Mouse (Mus musculus): ENCODE results near the gene Bmper.
A peak's percentile ranks its signal among the peaks of the same experiment; 100 is the strongest.

The Bmper gene

DNA sequence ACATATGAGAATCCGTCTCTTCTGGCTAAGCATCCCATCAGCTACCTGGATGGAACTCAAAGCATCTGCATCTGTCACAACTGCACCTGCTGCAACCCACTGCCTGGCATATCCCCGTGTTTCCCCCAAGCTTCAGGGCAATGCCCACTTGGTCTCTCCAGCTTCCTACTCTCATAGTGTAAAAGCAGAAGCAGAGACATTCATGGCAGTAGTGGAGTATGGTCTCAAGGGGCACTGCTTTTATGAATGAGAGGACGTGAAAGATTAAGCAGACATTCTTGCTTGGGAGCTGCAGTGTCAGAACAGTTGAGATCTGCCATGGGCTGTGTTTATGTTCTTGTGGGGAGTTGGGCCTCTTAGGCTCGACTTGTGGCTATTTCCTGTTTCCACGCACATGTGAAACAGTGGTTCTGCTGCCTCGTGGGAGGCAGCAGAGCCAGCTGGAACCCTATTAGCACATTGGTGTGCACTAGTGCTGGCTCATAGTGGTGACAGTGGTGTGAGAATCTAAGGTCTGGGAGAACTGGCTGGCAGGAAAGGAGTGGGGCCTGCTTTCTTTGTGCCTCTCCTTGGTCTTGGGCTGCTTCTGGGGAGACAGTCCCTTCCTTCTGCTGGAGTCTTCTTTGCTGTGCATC is 12.6 kb downstream of the Bmper start:
- no peak for DNase-seq (ENCODE audit: low spot score)

DNA sequence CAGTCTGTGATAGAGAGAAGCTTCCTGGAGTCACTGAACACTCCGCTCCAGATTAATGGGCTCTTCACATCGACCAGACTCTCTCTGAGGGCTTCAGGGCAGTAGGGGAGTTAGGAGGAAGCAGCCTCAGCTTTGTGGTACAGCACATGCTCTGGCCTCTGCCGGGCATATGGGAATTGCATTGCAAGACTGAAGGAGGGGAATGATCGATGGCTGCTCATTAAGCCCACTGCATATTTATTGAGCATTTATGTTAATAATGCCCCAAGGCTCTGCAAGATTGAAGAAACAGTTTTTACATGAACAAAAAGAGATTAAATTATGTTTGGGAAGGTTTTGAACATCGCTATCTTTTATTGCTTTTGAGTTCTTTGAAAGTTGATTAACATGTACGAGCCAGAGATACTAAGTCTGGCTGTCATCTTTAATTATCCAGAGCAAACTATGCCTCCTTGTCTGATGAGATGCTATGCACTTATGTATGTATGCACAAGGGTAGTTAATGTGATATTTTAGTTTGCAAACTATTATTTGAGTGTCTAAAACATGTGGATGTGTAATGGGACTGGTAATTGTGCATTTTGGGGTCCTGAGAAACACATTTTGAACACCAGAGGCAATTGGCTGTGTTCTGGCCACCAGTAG is 13.9 kb downstream of the Bmper start:
- no peak for DNase-seq (ENCODE audit: low spot score)

DNA sequence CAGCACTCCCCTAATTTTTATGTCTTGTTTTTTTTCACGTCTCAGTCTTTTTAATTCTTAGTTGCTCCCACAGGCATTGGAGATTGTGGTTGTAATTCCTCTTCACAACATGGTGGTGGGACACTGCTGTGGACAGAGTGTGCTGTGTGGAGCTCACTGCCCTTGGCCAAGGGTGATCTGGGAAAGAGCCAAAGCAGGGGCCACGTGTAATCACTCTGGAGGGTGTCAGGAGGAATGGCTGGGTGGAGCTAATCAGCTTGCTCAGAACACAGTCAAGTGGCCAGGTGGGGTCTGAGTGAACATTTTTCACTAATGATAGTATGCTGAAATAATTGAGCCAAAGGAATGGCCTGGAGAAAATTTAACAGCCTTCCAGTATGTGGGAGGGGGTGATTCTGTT is 16.1 kb downstream of the Bmper start:
- DNase-seq (ENCODE audit: low spot score) = no peak

DNA sequence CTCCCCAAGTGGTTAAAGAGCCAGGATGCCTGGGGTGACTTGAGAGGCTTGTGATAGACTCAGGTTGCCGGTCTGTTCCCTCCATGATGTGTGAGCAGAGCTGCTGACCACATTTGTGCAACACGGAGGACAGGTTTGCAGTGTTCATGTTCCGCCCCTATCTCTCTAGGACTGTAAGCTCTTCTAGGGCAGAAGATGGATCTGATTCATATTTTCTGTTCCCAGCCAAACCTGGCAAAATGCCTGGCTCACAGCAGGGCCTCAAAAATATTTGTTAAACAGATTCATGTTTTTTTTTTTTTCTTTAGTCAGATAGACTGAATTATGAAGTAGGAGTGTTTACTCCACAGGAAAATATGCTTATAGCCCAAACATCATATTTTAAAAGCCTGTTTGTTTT is 20.0 kb downstream of the Bmper start:
- no peak for DNase-seq (ENCODE audit: low spot score)

DNA sequence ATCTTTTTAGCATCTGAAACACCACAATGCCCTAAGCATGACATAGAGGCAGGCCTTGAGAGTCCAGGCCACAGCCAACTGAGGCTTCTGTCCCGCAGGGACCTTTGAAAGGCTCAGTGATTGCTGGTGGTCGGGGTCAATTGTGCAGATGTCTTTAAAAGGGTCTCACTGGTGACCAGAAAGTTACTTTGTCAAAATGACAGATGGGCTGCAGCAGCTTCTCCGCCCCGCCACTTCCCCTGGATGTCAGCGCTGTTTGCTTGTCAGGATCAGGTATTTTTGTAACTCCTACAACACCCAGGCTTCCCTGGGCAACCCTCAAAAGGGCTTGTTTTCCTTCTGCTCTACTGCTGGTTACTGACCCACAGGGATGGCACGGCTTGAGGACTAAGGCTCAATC is 21.0 kb downstream of the Bmper start:
- no peak for DNase-seq (ENCODE audit: low spot score)

DNA sequence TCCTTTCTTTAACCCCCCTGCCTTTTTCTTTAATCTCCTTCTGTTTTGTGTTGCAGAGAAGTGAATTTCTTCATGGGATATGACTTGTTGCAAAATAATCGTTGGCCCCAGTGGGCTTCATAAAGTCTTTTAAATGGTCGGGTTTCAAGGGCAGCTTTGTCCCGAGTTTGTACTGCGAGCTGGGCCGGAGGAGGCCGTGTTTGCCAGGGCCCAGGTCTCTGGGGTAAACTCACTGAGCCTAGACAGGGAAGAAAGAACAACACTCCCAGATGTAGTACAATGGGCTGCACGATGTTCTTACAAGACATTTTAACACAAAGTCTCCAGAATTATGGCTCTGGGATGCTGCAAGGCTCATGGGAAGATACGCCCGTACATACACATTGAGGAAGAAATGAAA is 23.5 kb downstream of the Bmper start:
- no peak for DNase-seq (ENCODE audit: low spot score)

DNA sequence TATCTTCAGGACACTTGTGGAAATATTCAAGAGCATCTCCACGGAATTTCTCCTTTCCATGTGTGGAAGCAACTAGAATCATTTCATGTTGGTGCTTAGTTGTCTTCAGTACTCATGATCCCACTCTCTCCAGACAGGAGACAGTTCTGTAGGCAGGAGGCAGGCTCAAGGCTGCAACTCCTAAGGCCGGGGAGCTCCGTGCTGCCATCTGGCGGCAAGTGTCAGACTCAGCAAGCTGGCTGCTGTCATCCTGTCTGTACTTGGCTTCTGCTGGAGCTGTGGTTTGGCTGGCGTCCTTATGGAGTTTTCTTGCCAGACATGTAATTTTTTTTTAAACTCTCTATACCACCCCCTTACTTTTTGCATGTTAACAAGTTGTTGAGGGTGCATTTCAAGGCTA is 27.1 kb downstream of the Bmper start:
- DNase-seq (ENCODE audit: low spot score) = peak; percentile 89

DNA sequence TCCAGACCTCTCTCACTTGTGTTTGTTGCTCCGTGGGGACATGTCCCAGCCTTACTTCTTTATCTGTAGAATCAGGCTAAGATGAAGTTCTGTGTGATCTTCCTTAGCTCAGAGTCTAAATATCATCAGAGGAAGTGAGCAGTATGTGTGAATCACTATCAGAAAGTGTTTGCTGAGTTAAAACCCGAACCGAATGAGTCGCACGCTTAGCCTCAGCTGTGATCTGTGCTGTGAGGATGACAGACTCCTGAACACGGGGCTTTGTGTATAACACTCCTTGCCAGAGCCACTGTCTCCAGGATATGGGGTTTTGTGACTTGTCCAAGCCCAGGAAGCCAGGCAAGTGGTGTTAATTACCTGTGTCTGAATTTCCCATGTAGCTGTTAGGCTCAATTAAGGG is 28.1 kb downstream of the Bmper start:
- DNase-seq (ENCODE audit: low spot score) = no peak

DNA sequence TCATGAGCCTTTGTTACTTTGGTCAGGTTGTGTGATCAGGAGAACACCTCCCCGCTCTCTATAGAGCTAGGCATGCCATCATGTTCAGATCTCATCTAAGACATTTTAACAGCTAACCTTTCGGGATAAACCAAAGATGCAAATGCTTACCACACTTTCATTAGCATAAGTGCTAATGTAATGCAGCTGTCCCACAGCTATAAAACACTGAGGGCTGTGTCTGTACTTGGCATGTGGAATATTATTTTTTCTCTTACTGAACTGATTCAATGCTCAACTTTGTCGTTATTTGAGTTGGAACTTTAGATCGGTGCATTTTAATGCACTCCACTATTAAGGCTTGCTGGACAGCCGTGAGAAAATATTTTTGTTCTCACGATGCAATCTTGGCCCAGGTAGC is 30.7 kb downstream of the Bmper start:
- DNase-seq (ENCODE audit: low spot score) = no peak

DNA sequence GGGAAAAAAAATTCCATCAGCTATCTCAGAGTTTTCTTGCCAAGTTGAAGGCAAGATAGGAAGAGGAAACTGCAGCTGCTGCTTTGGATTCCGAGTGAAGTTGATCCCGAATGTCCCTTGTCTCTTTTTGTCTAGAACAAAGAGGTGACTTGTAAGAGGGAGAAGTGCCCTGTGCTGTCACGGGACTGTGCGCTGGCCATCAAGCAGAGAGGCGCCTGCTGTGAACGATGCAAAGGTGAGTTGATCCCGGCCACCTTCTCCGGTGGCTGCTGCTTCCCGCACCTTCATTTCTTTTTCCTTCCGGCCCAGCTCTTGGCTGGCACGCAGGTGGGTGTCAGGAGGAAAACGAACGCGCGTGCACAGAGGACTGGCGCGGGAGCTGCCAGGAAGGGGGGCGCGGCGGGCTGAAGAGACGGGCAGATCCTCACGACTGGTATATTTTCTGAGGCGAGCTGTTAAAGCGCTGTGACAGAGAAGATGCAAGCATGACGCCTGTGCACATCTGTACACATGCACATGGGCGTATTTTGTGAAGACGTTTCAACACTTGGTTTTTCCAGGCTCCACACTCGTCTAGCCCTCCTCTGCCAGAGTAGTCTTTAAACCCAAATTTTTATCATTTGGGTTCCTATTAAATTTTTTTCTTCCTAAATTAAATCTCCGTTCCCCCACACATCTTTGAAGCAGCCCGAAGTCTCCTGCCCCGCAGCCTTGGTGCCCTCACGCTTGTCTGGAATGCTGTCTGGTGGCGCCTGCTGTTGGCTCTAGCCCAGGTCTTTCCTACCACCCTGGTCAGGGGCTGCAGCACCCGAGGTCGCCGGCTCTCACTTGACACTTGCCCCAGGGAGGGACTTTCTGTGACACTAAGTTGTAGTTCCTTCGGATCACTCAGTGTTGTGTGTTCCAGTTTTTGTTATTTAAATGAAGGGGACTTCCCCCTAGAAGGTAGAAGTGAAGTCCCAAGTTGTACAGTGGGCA is 31.6 kb downstream of the Bmper start:
- DNase-seq (ENCODE audit: low spot score) = no peak

DNA sequence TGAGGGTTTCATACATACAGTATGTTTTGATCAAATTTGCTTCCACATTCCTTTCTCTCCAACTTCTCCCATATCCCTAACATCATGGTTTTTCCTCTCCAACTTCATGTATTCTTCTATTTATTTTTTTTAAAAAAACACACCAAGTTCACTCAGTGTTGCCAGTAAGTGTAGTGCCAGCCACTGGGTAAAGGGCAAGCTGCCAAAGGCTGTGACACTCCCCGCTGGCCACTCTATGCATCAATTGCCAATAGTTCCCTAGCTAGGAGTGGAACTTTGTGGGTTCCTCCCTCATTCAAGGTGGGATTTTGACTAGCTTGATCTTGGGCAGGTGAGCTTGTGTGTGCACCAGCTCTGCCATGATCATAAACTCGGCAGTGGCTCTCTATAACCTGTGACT is 33.0 kb downstream of the Bmper start:
- DNase-seq (ENCODE audit: low spot score) = no peak

DNA sequence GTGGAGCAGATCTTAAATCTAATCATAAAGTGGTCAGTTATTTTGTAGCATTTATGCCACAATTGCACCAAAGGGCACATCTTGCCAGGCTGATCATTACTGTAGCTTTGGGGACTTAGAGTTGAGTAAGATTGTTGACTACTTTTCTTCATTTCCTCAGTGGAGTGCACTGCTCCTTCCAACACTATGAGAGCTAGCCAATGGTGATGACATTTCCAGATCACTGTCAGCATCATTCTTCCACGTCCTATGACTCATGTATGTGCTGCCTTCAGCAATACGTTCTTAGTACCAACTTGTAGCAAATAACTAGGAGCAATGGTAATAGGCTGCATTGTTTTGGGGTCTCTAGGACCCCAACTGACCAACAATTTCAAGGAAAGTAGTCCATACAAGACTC is 33.7 kb downstream of the Bmper start:
- no peak for DNase-seq (ENCODE audit: low spot score)

DNA sequence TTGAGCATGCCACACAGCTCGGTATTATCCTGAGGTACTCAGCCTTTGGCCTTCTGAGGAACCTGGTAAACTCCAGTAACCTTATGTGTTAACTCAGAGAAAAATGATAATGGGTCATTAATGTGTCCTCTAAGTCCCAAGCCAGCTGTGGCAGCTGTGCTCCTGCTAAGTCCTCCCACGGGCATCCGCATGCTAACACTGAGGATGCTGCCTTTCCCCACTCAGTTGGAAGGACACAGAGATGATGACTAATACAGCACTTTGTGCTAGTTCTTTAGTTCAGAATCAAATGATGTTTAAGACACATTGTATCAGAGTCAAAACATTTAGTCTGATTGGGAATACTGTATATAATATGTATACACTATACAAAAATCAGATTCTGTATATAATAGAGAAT is 39.0 kb downstream of the Bmper start:
- DNase-seq (ENCODE audit: low spot score) = no peak

DNA sequence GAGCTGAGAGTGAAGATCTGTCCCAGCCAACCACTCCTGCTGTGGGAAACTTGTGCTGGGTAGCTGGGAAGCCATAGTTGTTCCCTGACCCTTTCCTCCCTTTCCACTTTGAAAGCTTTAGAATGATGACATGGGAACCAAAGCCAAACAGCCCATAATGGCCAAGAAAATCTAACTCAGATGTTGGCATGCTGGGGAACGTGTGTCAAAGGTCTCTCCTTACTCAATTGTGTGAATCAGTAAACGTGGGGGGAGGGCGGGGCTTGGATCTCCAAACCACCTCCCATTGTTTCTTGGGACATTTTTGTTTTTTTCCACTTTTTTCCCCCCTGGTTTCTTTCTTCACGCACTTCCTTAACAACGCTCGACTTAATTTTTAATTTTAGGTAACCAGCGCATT is 40.0 kb downstream of the Bmper start:
- no peak for DNase-seq (ENCODE audit: low spot score)

DNA sequence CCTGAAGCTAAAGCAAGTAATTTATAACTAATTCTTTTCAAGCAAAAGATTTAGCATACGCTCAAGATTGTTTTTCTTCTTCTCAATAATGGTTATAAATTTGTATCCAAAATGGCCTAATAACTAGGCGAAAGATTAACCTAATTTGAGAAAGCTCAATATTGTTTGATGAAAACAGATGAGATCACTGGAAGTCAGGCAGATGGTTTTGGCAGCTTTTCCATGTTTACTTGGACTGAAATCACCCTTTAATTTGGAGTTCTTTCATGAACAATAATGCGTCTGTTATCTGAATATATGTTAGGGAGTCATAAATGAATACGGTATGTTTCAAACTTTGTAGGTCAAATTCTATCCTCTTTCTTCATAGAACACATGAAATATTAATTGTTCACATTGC is 41.6 kb downstream of the Bmper start:
- DNase-seq (ENCODE audit: low spot score) = no peak

DNA sequence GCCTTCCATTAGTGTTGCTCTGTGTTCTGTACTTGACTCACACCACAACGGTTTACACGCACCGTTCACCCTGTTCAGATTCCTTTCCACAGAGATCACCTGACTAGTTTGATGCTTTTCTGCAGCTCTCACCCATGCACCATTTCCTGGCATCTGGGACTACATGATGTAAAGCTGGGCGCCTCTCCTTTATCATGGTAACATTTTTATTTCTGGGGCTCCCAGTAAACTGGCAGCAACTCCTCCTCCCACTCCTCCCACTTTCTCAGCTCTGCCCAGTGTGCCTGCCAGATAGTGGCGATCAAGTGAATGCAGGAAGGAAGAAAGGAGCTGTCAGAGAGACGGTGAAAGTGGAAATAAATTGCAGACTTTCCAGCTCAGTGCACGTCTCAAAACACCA is 45.7 kb downstream of the Bmper start:
- DNase-seq (ENCODE audit: low spot score) = no peak

DNA sequence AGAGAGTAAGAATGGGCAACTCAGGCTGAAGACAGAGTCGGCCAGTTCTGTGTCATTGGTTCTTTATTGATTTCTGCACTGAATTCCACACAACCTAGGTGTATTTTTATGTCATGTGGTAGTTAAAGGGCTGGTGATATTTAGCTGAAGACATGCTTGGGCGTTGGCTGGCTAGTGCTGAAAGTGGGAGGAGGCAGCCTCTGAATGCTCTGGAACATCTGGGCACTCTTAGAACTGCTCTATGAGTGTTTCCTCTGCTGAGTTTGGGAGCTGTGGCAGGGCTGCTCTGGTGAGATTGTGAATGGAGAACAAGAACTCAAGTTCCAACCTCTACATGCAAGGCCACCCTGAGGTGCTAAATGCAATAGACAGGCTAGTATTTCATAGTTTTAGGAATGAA is 46.2 kb downstream of the Bmper start:
- no peak for DNase-seq (ENCODE audit: low spot score)

DNA sequence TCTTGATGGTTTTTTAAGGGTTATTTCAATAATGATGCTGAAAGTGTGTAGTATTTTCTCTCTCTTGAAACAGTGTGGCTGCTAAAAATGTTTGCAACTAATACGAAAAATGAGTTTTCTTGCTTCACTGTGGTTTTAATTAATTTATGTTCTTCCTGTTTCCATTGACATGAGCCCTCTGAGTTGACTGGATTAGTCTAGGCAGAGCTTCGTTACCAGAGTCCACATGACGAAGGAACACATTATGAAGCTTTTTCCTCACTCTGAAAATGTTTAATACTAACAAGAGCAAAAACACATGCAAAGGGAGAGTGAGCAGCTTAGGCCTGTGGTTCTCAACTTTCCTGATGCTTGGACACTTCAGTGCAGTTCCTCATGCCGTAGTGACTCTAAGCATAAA is 53.4 kb downstream of the Bmper start:
- DNase-seq (ENCODE audit: low spot score) = no peak

DNA sequence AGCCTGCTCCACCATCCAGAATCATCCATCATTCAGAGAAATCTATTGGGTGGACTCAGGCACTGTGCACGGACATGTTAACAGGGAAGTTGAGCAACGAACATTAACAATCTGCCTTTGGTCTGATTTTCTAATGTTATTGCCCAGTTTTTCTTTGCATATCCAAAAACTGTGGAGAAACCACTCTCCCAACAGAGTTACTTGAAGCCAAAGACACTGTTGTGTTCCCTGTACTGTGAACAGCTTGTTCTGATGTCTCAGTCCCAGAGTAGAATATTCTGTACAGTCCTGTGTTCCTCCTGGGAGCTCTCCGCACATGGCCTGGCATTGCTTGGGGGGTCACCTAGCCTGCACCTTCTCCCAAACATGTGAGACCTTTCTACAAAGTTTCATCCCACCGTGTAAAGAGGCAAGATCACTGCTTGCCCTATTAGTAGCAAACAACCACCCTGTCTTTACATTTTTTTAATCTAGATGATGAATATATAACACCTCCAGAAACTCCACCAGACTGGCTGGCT is 62.1 kb downstream of the Bmper start:
- no peak for DNase-seq (ENCODE audit: low spot score)

DNA sequence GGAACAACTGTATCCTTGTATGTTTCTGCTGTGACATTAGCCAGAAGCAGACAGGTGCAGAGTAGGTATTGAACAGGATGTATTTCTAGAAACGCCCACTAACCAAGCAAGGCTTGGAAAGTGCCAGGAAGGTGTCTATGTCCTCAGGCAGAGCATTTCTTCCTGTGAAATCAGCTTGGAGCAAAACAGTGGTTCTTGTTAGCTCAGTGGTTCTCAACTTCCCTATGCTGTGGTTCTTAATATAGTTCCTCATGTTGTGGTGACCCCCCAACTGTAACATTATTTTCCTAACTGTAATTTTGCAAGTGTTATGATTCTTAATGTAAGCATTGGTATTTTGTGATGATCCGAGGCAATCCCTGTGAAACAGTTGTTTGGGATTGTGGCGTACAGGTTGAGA is 70.7 kb downstream of the Bmper start:
- DNase-seq (ENCODE audit: low spot score) = no peak

DNA sequence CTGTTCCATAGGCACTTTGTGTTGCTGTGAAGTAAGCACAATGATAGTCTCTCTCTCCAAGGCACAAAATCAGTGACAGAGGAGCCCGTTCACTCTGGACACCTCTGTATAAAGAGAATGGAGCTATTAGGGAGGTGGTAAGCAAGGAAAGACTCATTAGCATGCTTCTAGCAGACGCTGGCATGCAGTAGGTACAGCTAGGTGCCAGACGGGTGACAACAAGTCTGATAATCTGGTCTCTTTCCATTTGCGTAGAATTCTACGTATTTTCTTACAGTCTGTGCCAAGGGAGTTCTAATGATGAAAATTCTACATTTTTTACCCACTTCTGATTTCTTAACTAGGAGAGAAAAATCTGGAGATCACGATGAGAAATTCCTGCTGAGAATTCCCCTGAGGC is 72.7 kb downstream of the Bmper start:
- DNase-seq (ENCODE audit: low spot score) = no peak

DNA sequence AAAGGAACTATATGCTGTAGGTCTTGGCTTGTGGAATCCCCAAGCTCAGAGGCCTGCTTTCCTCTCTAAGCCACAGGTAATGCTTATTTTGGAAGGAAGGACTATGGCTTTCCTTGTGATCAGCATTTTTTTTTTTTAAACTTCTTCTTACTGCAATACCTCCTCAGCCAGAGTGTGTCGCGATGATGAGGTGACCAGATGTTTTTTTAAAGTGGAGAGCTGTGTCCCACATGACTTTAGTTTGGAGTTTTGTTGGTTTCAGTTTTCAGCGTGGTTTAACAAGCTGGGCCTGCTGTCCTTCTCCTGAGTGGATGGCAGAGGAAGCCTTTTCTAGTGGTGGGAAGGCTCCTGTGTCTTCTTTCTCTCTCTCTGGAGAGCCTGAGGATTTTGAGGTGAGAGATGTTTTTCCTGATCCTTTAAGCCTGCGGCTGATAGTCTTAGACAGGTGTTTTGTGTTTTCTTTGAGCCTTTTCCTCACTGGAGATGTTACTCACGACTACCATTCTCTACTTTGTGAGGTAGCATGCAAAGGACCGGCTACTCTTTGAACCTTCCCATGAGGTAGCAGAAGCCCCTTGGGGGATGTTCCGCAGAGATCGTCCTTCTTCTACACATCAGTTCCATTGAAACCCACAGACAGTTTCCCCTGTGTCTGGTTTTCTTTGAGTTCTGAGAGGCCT is 74.8 kb downstream of the Bmper start:
- DNase-seq (ENCODE audit: low spot score) = no peak

Data from testis, postnatal 10 days (tissue).